Mouse (Mus musculus): ENCODE results near the gene Msh2.

Gene Msh2

DNA sequence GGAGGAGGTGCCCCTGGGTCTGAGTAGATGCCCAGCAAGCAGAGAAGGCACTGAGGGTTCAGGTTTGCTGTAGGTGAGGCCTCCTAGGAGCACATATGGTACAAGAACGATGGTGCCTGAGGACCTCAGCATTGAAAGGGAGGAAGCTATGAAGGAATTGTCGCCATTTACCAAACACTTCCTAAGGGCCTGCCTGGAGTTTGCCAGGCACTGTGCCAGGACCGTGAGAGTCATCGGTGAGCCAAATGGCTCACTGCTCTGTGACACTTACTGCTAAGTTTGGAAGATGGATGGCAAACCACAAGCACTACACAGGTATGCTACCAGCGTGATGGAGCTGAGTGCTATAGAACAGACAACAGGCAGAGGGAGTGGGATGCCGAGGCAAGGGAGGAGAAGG lies 94.8 kb downstream of the Msh2 start:
- no peak for TF ChIP-seq CTCF (conservative IDR thresholded peaks at IDR 0.05; ENCODE audit: low read length)
- no peak for TF ChIP-seq POU5F1 (IDR thresholded peaks at IDR 0.05; ENCODE audit: borderline replicate concordance, low read length)
- TF ChIP-seq NANOG (IDR thresholded peaks at IDR 0.05; ENCODE audit: borderline replicate concordance, low read length) = no peak
- Histone ChIP-seq H3K4me3 (replicated peaks; ENCODE audit: low read length) (no peak overlapping the region), H3K36me3 (ENCODE audit: insufficient read depth, low read length) (no peaks in the 10 kb centered on the region)

DNA sequence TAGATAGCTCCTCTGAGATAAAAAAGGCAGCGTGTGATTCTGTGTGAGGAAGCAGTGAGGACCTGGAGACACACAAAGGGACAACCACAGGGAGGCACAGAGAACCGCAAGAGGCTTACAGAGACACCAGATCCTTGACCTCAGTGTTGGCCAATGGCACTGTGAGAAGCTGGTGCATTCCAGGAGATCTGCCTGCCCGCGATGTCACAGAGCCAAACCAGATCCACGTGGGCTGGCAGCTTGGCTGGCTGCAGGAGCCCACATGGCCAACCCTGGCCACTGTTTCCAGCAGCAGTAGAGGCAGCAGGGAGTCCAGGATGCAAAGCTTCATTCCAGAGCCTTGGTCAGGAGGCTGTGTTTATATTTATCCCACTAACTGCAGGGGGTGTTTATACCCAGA lies 98.6 kb downstream of the Msh2 start:
- Histone ChIP-seq H3K36me3 (ENCODE audit: insufficient read depth, low read length) (no peaks in the 10 kb centered on the region), H3K4me1 (replicated peaks; ENCODE audit: low read depth, low read length) (no peaks in the 10 kb centered on the region), H3K27me3 (ENCODE audit: insufficient read depth, low read length) (peaks cover 2% of the 10 kb centered on the region; the same call in 1 of the 2 replicates), H3K9me3 (ENCODE audit: low read length) (no peaks in the 10 kb centered on the region), H3K4me3 (replicated peaks; ENCODE audit: low read length) (no peak overlapping the region)
- TF ChIP-seq CTCF (conservative IDR thresholded peaks at IDR 0.05; ENCODE audit: low read length) (no peak), POU5F1 (IDR thresholded peaks at IDR 0.05; ENCODE audit: borderline replicate concordance, low read length) (no peak), NANOG (IDR thresholded peaks at IDR 0.05; ENCODE audit: borderline replicate concordance, low read length) (no peak)

More for the DNA sequence above, 94.8 kb downstream of the Msh2 start:
- Histone ChIP-seq H3K27me3 (ENCODE audit: insufficient read depth, low read length) (peaks cover 2% of the 10 kb centered on the region; the same call in 1 of the 2 replicates), H3K9me3 (ENCODE audit: low read length) (no peaks in the 10 kb centered on the region), H3K4me1 (replicated peaks; ENCODE audit: low read depth, low read length) (no peaks in the 10 kb centered on the region)

DNA sequence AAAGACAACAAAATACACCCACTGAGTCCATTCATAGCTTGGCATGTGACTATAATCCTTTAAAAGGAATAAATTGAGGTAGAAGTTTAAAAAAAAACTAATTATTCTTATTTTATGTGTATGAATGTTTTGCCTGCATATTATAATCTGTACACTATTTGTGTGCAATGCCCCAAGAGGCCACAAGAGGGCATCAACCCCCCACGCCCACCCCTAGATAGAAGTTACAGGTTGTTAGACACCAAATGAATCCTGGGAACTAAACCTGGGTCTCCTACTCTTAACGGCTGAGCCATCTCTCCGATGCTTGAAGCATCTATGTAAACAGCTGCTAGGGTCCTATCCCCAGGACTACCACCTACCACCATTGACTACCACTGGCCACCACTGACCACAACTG lies 101.0 kb downstream of the Msh2 start:
- peak; percentile 48 for TF ChIP-seq CTCF (conservative IDR thresholded peaks at IDR 0.05; ENCODE audit: low read length)
- TF ChIP-seq POU5F1 (IDR thresholded peaks at IDR 0.05; ENCODE audit: borderline replicate concordance, low read length) = no peak
- H3K4me3 ChIP-seq (replicated peaks; ENCODE audit: low read length) = no peak overlapping the region
- peaks cover 2% of the 10 kb centered on the region; the same call in 1 of the 2 replicates for H3K27me3 ChIP-seq (ENCODE audit: insufficient read depth, low read length)
- H3K36me3 ChIP-seq (ENCODE audit: insufficient read depth, low read length) = no peaks in the 10 kb centered on the region
- no peaks in the 10 kb centered on the region for H3K9me3 ChIP-seq (ENCODE audit: low read length)
- no peaks in the 10 kb centered on the region for H3K4me1 ChIP-seq (replicated peaks; ENCODE audit: low read depth, low read length)

Data from E14TG2a.4 (cell line).